Comparison of ENCODE assay signal across 3 mouse cellular contexts in the genomic region with DNA sequence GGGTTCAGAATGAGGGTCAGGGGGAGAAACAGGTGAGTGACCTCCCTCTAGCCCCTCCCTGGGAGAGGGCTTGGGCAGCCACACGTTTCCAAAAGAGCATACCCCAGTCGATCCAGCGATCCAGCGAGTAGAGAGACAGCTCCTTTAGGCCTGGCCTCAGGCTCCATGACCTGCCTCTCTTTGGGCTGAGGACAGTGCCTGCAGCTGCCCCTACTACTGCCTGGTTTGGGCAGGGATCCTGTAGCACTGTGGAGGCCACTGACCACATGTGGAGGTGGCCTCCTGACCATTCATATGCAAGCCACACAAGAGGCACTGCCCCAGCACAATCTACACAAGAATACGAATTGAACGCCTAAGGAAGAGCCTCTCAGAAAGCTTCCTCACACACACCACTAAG. TPM values are rescaled to one million over a fixed set of nuclear protein-coding genes. Genes with fewer than 3 reads are reported as not detected.
"Had no signal": no experiment of that assay in that cellular context is flagged by ENCODE, and none has a peak within 500 bp of the region (broad histone marks: within the 10 kb centered on the region; RNA-seq: fewer than 3 reads in every experiment).

No protein-coding gene starts in this region.

RNA-seq across cellular contexts. Expression of gene Palm2, which starts 21.7 kb away (rescaled TPM):
- total RNA-seq: common myeloid progenitor, adult 5-6 weeks; granulocyte monocyte progenitor cell, adult 5-6 weeks had no signal
- polyA plus RNA-seq: erythroblast, embryonic 14.5 days had no signal
